Mouse (Mus musculus) kidney, postnatal 14 days (tissue): ENCODE measurements at regions not wholly inside any gene's neighbourhood (a gene's known extent, or its start where the extent isn't known, plus 50 kb on each side); places are given as distances from the start of the nearest gene placed in this dataset.

ENCODE experiments used
- DNase-seq: peaks from one replicate; pipeline ENCODE4 v3.0.0; 2022; ENCODE audit warnings: mixed read lengths

DNA sequence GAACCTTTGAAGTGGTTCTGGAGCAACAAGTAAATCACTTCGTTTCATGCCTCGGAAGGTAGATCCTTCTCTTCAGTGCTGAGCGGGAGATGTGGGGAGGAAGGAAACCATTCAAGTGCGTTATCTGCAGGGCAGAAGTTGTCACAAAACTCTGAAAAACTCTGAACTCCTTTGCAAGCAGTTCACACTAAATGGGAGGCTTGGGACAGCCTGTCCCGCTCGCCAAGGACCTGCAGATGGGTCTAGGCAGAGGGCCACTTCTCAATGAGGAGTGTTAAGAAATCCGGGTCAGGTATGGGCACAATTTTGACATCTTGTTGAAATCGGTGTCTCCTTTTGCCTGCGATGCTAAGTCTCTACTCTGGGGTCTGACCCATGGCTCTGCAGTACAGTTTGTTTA is 58.6 kb upstream of the Gm10295 start:
- no peak for DNase-seq

DNA sequence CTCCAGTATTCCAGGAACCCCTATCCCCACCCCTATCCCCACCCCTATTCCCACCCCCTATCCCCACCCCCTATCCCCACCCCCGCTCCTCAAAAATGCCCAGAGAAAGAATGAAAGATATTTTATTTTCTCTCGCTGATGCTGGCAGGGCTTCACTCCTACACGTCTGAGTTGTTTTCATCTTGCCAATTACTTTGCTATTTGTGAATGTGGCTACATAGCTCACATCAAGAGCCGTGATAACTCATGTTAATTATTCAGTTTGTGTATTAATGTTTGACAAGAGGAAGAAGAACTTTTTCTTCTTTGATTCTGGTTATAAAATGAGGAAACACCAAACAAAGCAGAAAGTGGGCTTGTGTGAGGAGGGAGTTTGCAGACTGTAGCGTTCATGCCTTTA is 57.8 kb upstream of the Gm10295 start:
- peak; percentile 46 for DNase-seq

DNA sequence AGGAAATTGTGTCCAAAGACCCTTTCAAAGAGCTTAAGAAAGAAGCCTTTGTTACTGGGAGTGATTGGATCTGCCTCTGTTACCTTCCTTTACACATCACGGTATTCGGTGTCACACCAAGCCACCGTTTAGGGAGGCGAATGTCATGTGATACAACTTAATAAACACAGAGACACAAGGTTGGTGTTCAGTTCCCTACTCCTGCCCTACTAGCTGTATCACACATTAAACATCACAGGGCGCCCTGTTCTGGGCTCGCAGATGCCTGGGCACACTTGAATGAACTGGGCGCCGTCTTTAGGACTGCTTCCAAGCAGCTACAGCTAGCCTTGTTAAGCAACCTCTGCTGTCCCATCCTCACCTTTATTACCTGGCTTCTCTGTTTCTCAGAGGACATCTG is 55.0 kb upstream of the Gm10295 start:
- no peak for DNase-seq
